Mouse (Mus musculus) neural tube, embryonic 10.5 days (tissue): Measurements from ENCODE around the gene Cntrob.
"Not testable (repeated sequence)": the region's sequence is repeated elsewhere in the genome, so short reads cannot be mapped to it uniquely, and the experiment has no call there.

Experiments
- DNase-seq: peaks from one replicate; pipeline ENCODE4 v3.0.0-alpha.2; 2017; ENCODE audit warnings: low spot score; ENCODE audit errors: extremely low spot score

Cntrob gene

DNA sequence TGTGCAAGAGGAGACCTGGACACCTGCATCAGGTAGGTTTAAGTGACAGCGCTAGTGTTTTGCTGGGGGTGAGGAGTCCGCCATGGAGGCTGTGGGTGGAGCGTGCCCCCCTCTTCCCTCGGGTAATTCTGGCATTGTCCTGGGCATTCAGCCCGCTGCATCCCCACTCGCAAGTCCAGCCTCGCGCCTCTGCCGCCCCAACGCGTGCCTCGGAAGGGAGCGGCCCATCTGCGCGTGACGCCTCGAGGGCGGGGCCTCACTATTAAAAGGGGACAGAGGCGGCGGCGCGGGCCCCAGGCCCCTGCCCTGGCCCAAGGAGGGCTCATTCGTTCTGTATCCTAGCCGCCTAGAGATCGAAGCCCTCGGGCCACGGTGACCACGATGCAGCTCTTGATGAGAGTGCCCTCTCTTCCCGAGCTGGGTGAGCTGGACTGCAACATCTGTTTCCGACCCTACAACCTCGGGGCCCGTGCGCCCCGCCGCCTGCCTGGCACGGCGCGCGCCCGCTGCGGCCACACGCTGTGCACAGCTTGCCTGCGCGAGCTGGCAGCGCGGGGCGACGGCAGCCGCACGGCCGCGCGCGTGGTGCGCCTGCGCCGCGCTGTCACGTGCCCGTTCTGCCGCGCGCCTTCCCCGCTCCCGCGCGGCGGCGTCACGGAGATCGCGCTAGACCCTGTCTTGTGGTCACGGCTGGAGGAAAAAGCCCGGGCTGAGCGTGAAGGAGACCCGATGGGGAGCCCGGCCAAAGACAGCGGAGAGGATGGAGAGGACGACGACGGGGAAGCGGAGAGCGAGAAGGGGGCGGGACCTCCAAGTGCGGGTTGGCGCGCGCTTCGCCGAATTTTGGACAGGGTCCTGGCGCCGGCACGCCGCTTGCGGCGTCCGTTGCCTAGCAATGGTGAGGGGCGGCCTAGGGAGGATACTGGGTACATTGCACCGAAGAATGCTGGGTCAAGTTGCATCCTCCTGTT lies 16.9 kb upstream of the Cntrob start, which contains the start of gene Rnf227:
Rnf227 (plus strand) TSS at position 301 of the 971 bp plus-strand sequence.
- peak; percentile 83 for DNase-seq

DNA sequence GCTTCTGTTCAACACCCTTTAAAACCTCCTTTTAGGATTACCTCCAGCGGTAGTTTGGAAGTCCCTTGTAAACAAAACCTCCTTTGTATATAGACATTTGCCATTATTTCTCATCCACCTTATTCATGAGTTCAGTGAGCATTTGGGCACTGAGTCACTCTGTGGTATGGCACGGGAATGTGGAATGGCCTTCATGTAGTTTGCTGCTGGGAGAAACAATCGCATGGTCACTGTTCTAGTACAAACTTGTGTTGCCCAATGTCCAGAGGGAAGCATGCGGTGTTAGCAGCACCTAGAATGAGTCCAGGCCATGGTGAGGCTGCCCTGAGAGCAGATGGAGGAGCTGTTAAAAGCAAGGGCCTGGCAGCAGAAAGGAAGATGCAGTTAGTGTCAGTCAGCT lies 11.2 kb upstream of the Cntrob start:
- DNase-seq: no peak

DNA sequence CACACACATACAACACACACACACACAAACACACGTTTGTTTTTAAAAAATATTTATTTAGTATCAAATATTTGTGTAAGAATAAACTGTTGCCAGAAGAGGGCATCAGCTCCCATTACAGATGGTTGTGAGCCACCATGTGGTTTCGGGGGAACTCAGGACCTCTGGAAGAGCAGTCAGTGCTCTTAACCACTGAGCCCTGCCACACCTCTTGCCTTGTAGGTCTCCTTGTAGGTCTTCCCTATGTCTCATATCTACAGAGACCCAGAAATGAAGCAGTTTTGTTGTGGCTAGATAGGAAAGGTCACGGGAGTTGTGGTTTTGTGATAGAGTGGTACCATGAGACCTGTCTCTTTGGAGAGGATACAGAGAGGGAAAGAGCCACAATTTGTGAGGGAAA lies 10.3 kb upstream of the Cntrob start:
- no peak for DNase-seq

DNA sequence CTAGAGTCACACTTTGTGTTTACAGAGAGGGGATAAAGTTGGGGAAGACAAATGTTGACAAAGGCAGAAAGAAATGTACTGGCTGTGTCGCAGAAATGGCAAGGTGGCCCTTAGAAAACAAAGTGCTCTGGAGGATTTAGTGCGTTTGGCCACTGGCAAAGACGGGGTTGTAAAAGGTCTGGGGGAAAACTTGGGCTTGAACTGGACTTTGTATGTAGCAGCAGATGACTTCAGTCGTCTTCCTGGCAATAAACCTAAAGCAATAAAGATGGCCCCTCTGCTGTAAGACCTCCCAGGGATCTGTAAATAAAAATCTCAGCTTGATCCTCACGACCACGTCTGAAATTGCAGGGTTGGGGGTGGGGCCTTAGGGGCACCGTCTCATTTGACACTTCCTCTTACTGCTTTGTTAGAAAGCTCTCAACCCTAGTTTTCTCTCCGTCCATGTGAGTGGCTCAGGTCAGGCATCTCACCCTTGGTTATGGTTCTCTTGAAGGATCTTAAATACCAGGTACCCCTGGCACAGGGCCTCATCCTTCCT lies 9.2 kb upstream of the Cntrob start:
- DNase-seq: no peak

DNA sequence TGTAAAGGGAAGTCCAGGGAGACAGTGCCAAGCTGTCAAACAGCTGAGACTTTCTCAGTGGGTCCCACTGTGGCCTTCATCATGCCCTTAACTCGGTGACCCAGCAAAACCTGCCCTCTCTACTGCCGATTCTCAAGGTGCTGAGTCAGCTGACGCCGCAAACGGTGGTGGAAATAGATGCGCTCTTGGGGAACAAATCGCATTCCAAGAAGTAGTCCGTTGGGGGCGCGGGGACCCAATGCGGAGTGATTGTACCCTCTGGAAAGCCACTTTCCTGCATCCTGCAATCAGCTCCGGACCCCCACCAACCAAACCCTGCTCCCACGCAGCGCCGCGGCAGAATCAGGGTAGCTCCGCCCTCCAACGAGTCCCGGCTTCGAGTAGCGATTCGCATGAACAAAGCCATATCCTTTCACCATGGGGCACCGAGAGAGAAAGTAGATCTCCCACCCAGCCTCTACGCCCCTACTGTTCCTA lies 8.4 kb upstream of the Cntrob start:
- DNase-seq: peak; percentile 78

DNA sequence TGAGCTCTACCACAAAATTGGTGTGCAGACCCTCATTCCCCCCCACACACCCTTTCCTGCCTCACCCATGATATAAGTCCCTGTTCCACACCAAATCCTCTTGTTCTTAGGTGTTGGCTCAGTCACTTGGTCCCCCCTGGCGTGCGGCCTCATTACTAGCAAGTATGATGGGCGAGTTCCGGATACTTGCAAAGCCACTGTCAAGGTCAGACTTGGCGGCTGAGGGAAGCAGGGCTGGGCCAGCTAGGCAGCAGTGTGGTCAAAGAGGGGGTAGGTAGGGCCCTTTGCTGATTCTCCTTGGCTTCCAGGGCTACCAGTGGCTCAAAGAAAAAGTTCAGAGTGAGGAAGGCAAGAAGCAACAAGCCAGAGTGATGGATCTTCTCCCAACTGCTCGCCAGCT lies 7.6 kb upstream of the Cntrob start:
- DNase-seq: no peak

DNA sequence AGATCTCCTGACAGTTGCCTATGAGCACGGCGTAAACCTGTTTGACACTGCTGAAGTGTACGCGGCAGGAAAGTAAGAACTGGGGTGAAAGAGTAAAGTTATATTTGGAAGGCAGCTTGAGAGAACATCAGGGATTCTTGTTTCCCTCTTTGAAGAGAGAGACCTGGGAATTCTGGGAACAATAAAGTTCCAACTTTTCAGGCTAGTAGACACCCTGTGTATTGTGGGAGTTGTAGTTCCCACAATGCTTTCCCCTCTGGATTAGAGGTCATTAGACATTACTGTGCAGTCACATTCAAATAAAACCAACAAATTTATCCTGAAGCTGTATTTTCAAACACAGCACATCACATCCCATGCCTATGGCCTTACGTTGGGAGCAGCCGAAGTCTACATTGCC lies 4.9 kb upstream of the Cntrob start:
- DNase-seq: no peak

DNA sequence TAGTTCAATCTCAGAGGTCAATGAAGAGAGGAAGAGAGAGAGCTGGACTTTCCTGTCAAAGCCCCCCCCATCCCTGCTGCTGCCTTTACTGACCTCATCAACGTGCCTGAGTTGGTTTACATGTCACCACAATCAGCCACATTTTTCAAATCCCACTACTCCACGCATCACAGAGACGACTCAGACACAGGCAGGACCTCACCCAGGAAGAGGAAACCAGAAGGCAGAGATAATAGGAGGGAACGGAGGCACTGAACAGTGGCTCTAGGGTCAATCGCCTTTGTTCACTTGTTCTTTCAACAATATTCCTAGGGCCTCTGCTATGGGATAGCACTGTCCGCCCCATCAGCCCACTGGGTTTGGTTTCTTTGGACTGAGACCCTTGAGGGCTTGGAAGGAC lies 4.1 kb upstream of the Cntrob start:
- DNase-seq: no peak

DNA sequence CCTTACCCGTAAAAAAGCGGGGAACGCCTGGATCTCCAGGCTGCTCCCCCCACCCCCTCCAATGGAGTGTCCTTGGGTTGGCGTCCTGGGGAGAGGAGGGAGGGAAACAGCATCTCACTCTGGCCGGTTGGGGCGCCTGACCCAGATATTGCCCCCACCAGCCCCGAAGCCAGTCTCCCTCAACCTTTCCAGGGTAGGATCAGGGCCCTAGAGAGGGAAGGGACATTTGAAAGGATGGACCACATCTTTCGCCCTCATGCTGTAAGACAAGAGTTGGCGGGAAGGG lies 3.5 kb upstream of the Cntrob start:
- DNase-seq: no peak

DNA sequence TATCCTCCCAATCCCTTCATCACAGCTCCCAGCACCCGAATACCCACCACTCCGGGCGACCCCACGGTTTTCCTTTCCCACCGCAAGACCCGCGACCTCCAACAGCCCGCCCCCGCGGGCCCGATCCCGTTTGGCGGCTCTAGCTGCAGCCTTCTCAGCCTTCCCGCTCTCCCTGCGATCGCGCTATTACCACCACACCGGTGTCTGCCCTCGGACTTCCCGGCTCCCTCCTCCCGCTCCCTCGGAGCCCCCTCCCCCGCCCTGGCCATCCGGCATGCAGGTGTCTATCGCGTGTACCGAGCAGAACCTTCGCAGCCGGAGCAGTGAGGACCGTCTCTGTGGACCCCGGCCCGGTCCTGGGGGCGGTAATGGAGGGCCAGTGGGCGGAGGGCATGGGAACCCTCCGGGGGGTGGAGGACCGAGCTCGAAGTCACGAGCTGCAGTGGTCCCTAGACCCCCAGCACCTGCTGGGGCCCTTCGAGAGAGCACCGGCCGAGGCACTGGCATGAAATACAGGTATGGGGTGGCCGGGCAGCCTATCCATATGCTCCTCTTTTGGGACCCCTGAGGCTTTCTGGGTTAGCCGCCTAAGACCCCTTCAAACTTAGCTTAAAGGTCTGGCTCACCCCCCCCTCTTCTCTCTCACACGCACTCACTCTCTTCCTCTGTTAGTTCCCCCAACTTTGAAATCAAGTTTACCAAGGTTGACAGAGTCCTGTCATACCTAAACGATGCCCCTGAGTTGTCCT lies 3.0 kb upstream of the Cntrob start:
- no peak for DNase-seq

DNA sequence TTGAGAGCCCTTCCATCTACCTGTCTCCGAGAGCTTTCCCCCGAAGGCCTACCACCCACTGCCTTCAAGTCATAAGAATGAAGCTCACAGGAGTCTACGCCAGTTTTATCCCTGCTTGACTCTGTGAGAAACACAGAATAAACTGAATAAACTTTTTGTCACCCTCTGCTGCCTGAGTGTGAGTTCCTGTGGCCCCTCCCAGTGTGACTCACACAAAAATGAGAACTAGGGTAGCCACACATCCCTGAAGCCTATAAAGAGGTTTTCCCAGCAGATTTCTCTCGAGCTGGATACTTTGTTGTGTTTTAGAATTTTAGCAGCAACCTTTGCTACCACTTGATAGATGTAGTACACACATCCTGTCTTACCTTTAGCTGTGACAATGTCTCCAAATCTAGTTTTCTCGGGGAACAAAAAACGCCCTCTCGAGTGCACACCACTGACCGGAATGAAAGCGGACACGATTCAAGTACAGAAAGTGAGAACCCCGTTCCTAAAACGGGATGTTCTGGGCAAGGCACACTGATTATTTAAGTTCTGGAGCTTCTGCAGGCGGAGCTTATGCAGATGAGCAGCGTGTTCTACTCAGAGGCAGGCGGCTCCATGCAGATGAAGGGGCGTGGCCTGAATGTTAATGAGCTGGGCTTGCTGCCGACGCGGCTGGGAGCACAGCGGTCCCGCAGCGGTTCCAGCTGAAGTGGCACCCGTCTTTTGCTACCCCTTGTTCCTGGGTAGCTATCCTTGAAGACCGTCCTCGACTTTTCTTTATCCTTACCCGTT lies 2.2 kb upstream of the Cntrob start, which contains the start of gene Kcnab3:
Kcnab3 (plus strand) TSS at position 631 of the 780 bp plus-strand sequence.
- DNase-seq: peak; percentile 76

DNA sequence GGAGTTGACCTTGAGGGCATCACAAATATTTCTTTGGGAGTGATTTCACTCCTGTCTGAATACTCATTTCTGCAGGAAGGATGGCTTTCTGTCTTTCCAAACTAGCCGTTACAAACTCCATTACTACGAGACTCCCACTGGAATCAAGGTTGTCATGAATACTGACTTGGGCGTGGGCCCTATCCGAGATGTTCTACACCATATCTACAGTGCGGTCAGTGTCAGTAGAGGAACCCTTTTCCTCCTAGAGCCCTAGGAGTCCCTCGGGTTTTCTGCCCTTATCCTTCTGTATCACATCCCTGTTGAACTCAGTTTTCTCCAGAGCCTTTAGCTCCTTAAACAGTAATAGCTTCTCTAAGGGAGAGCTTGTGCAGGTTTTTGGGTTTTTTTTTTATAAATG lies 1.2 kb upstream of the Cntrob start:
- no peak for DNase-seq

DNA sequence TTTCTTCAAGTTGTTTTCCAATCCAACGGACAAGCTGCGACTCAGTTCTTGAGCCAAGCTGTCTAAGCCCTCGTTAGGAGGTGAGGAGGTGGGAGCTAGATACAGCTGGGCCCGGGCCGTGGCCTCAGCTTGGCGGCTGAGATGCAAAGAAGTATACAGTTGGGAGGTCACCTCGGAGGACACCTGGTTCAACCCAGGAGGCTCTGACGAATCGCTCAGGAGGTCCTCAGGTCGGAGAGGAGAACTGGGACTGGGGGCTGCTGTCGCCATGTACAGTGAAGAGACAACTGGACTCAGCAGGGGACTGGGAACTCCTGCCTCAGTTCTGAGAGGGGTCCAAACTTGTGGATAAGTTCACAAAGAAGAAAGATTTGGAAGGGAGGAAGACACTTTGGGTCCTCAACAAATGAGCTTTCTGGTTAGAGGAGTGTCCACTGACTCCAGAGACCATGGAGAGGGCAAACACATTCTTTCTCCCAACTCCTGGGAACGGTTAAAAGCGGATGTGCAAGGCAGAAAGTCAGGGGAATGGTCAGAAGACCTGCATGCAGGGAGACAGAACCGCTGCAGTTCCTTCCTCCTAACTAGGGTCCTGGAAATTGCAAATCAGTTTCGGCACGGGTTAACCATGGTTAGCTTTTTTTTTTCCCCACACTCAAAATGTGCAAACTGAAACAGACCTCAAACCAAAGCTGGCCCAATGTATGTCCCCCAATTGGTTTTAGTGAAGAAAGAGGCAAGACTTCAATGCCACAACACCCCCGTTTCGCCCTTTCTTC lies 693 bp downstream of the Cntrob start:
- DNase-seq: no peak

DNA sequence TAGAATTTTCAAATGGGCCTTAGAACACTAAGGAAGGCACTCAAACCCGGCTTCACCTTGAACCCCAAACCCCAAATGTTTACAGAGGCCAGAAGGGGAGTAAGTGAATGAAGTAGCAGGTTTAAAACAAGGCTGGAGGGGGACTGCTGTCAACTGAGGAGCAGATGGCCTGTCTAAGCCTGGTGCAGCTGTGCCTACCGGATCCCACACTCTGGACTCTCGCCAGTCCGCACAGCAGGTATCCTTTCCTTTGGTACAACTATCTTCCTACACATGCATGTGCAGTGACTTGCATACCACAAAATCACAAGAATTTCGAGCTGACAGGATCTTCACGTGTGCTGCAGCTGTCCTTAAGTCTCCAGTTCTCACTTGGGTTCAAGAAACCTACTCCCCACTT lies 1.6 kb downstream of the Cntrob start:
- no peak for DNase-seq

DNA sequence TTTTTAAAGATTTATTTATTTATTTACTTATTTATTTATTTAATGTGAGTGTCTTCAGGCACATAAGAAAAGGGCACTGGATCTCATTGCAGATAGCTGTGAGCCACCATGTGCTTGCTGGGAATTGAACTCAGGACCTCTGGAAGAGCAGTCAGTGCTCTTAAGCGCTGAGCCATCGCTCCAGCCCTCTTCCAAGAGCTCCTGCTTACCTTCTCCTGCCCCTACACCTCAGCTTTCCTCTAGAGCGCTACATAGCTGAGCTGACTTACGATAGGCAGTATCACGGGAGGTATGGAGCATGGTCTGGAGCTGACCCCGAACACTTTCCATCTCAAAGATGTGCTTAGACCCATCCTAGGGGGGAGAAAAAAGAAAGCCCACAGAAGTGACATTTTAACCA lies 2.0 kb downstream of the Cntrob start:
- DNase-seq: no peak

DNA sequence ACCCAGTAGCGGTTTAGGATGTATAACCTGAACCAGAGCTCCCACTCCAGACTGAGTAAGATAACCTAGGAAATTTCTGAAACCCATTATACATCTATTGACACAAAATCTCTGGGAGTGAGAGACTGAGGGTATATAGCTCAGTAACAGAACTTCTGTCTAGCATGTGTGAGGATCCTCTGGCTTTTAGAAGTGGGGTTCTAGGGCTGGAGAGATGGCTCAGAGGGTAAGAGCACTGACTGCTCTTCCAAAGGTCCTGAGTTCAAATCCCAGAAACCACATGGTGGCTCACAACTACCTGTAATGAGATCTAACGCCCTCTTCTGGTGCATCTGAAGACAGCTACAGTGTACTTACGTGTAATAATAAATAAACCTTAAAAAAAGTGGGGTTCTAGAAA lies 5.6 kb downstream of the Cntrob start:
- not testable (repeated sequence) for DNase-seq

DNA sequence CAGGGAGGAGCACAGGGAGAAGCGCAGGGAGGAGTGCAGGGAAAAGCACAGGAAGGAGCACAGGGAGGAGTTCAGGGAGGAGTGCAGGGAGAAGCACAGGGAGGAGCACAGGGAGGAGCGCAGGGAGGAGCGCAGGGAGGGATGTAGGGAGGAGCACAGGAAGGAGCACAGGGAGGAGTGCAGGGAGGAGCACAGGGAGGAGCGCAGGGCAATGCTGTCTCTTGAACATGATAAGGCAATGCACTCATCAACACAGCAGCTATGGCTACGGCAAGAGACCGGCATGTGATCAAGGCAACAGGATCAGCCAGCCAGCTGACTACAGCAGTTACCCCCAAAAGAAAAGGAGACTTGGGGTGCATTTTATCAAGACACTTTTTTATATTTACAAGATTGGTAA lies 7.2 kb downstream of the Cntrob start:
- no peak for DNase-seq

DNA sequence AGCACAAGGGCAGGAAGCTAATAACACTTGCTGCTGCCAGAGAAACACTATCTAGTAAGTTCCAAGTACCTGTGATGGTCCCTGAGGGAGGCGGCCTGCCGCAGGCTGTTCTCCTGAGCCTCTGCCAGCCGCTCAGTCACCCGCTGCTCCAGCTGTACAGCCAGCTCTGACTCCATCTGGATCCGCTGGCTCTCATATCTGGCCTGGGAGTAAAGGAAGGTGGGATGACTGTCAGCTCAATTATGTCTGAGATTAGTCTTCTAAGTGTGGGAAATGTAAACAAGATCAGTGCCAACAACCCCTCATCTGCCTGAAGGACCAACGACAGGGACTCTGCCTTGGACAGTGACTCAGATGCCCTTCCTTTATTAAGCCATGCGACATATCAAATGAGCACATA lies 12.3 kb downstream of the Cntrob start:
- no peak for DNase-seq

DNA sequence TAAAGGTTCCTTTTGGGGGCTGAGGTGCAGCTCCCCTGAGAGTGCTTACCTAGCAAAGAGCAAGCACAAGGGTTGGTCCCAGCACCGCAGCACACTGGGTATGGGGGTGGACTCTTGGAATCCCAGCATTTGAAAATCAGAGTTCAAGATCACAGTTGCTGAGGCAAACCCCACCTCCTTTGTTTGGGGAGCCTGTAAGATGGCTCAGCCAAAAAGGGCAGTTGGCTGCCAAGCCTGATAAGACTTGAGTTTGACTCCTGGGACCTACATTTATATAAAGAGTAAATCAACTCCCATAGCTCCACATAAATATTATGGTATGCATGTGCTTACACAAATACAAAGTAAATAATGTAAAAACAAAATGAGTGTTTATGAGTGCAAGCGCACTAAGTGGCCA lies 17.5 kb downstream of the Cntrob start:
- no peak for DNase-seq

DNA sequence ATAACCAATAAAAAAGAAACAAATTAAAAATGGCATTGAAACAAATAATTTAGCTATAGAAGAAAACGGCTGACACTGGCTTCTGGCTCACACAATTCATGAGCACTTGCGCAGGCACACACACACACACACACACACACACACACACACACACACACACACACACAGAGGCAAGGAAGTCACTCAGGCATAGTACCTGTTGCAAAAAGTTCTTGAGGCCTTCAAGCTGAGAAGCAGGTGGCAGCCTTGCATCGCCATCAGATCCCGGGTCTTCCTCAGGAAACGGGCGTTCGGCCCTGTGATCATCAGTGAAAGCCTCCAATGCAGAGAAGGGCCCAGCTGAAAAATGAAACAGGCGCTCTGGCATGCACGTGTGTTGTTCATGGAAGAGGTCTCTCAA lies 18.3 kb downstream of the Cntrob start:
- no peak for DNase-seq

DNA sequence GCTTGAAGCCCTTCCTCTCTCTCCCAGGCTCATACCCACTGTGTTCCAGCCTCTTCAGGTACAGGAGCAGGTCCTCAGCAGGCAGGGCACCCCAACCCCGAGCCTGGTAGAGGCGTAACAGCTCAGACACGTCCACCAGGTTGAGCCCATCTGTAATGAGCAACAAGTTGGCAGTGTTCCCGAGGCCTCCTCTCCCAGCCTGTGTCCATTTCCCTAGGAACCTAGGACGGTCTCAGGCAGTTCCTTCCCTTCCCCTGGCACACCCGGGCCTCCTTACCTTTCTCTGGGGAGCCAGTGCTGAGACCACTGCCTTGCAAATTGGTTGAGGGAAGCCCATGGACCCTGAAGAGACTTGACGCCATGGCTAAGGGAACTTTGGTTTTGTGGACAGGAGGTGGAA lies 20.8 kb downstream of the Cntrob start:
- DNase-seq: no peak
